Mouse (Mus musculus): ENCODE measurements at regions not wholly inside any gene's neighbourhood (a gene's known extent, or its start where the extent isn't known, plus 50 kb on each side); places are given as distances from the start of the nearest gene placed in this dataset.

DNA sequence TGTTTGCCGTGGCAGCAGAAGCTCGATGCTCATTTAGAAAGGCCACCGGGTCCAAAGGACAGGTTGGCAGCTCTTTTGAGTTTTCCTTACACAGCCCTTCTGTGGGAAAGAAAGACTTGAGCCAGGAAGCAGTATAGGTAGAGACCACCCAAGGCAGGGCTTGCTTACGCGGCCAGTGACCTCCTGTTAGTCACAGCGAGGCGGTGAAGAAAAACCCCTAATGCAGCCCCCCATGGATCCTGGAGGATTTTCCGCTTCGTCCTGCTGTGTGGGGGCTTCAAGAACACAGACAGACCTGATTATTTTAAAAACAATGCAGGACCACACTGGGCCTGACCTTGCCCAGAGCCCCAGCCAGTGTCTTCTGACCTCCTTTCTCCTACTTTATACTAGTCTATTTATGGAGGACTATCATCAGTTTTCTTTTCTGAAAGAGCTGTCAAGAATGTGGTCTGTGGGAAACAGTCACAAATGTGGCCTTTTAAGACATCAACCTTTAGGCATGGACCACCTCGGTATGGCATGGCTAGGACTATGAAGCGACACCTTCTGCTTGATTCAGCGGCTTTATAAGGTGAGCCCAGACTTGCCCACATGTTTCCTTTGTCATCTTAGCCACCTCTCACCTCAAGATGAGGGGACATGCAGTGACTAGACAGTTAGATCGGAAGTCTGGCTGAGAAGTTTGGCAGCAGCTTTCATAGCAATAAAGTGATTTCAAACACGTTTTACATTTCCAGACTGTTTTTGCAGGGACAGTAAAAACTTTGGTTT lies 274.3 kb downstream of the 1700129C05Rik start:
- TF ChIP-seq CTCF (IDR thresholded peaks at IDR 0.05; ENCODE audit: borderline replicate concordance, insufficient read depth, low read depth, low read length) (no peak), POLR2A (IDR thresholded peaks at IDR 0.05; ENCODE audit: borderline replicate concordance, insufficient read depth, low read length) (no peak)
